Mouse (Mus musculus): ENCODE results near the gene Gm9944. TPM values are rescaled to one million over a fixed set of nuclear protein-coding genes. Genes with fewer than 3 reads are reported as not detected.

Gm9944 gene
- polyA plus RNA-seq, 1 experiment from 2014 or later: not detected

GRCm38 (mm10) chr4:144433216-144433615 is 19.9 kb downstream of the Gm9944 start:
- Histone ChIP-seq H3K4me2 (ENCODE audit: low read length) (no peak overlapping the region), H3K9ac (ENCODE audit: low read length) (no peak overlapping the region), H3K9me3 (replicated peaks; ENCODE audit: control insufficient read depth, low read length) (peaks cover 22% of the 10 kb centered on the region; the same call in 1 of the 2 replicates), H3K4me1 (ENCODE audit: control insufficient read depth, insufficient read depth, low read length) (no peaks in the 10 kb centered on the region), H3K27me3 (replicated peaks; ENCODE audit: control insufficient read depth, insufficient read depth, low read length) (no peaks in the 10 kb centered on the region), H3K36me3 (ENCODE audit: control insufficient read depth, insufficient read depth, low read length) (no peaks in the 10 kb centered on the region), H3K27ac (ENCODE audit: low read depth, low read length) (no peak overlapping the region), H3K4me3 (ENCODE audit: low read depth, low read length) (no peak overlapping the region)
- WGBS: 89% methylated on average over 5 of the region's 5 CpGs
- DNase-seq (ENCODE audit: low spot score) (no peak), ATAC-seq (no peak)

- Histone ChIP-seq H3K9ac (ENCODE audit: low read length) (no peak overlapping the region), H3K27ac (ENCODE audit: low read depth, low read length) (no peak overlapping the region), H3K4me3 (ENCODE audit: low read depth, low read length) (no peak overlapping the region), H3K4me2 (ENCODE audit: low read length) (no peak overlapping the region), H3K9me3 (replicated peaks; ENCODE audit: control insufficient read depth, low read length) (peaks cover 21% of the 10 kb centered on the region; the same call in 1 of the 2 replicates), H3K27me3 (replicated peaks; ENCODE audit: control insufficient read depth, insufficient read depth, low read length) (no peaks in the 10 kb centered on the region), H3K36me3 (ENCODE audit: control insufficient read depth, insufficient read depth, low read length) (no peaks in the 10 kb centered on the region), H3K4me1 (ENCODE audit: control insufficient read depth, insufficient read depth, low read length) (no peaks in the 10 kb centered on the region)
- no peak for ATAC-seq
- 77% methylated on average over 2 of the region's 2 CpGs for WGBS
- no peak for DNase-seq (ENCODE audit: low spot score)
These were observed 22.4 kb downstream of the Gm9944 start for GRCm38 (mm10) chr4:144430723-144431122.

- WGBS: 28% methylated on average over 3 of the region's 3 CpGs
- Histone ChIP-seq H3K36me3 (ENCODE audit: control insufficient read depth, insufficient read depth, low read length) (no peaks in the 10 kb centered on the region), H3K4me3 (ENCODE audit: low read depth, low read length) (no peak overlapping the region), H3K27ac (ENCODE audit: low read depth, low read length) (no peak overlapping the region), H3K9ac (ENCODE audit: low read length) (no peak overlapping the region), H3K4me1 (ENCODE audit: control insufficient read depth, insufficient read depth, low read length) (no peaks in the 10 kb centered on the region), H3K4me2 (ENCODE audit: low read length) (no peak overlapping the region), H3K9me3 (replicated peaks; ENCODE audit: control insufficient read depth, low read length) (peaks cover 24% of the 10 kb centered on the region; the same call in 1 of the 2 replicates), H3K27me3 (replicated peaks; ENCODE audit: control insufficient read depth, insufficient read depth, low read length) (no peaks in the 10 kb centered on the region)
- DNase-seq (ENCODE audit: low spot score) (no peak), ATAC-seq (no peak)
These were observed 24.2 kb downstream of the Gm9944 start for GRCm38 (mm10) chr4:144428868-144429267.

- Histone ChIP-seq H3K4me1 (ENCODE audit: control insufficient read depth, insufficient read depth, low read length) (no peaks in the 10 kb centered on the region), H3K36me3 (ENCODE audit: control insufficient read depth, insufficient read depth, low read length) (no peaks in the 10 kb centered on the region), H3K4me2 (ENCODE audit: low read length) (no peak overlapping the region), H3K9me3 (replicated peaks; ENCODE audit: control insufficient read depth, low read length) (peaks cover 19% of the 10 kb centered on the region; the same call in 1 of the 2 replicates), H3K9ac (ENCODE audit: low read length) (no peak overlapping the region), H3K27me3 (replicated peaks; ENCODE audit: control insufficient read depth, insufficient read depth, low read length) (no peaks in the 10 kb centered on the region), H3K27ac (ENCODE audit: low read depth, low read length) (no peak overlapping the region), H3K4me3 (ENCODE audit: low read depth, low read length) (no peak overlapping the region)
- no peak for ATAC-seq
- DNase-seq (ENCODE audit: low spot score): no peak
- WGBS: 75% methylated on average over 5 of the region's 5 CpGs
These were observed 28.5 kb downstream of the Gm9944 start for GRCm38 (mm10) chr4:144424590-144424989.

GRCm38 (mm10) chr4:144420644-144421043 is 32.5 kb downstream of the Gm9944 start:
- Histone ChIP-seq H3K27ac (ENCODE audit: low read depth, low read length) (no peak overlapping the region), H3K27me3 (replicated peaks; ENCODE audit: control insufficient read depth, insufficient read depth, low read length) (no peaks in the 10 kb centered on the region), H3K9me3 (replicated peaks; ENCODE audit: control insufficient read depth, low read length) (peaks cover 22% of the 10 kb centered on the region), H3K4me1 (ENCODE audit: control insufficient read depth, insufficient read depth, low read length) (no peaks in the 10 kb centered on the region), H3K4me3 (ENCODE audit: low read depth, low read length) (no peak overlapping the region), H3K36me3 (ENCODE audit: control insufficient read depth, insufficient read depth, low read length) (no peaks in the 10 kb centered on the region), H3K9ac (ENCODE audit: low read length) (no peak overlapping the region), H3K4me2 (ENCODE audit: low read length) (no peak overlapping the region)
- ATAC-seq: no peak
- no peak for DNase-seq (ENCODE audit: low spot score)

- Histone ChIP-seq H3K4me2 (ENCODE audit: low read length) (no peak within 1 kb of the TSS), H3K27ac (ENCODE audit: low read depth, low read length) (no peak within 1 kb of the TSS), H3K4me1 (ENCODE audit: control insufficient read depth, insufficient read depth, low read length) (no peaks in the 10 kb centered on the region), H3K9ac (ENCODE audit: low read length) (no peak within 1 kb of the TSS), H3K27me3 (replicated peaks; ENCODE audit: control insufficient read depth, insufficient read depth, low read length) (no peaks in the 10 kb centered on the region), H3K4me3 (ENCODE audit: low read depth, low read length) (no peak within 1 kb of the TSS), H3K36me3 (ENCODE audit: control insufficient read depth, insufficient read depth, low read length) (no peaks in the 10 kb centered on the region), H3K9me3 (replicated peaks; ENCODE audit: control insufficient read depth, low read length) (peaks cover 17% of the 10 kb centered on the region)
- ATAC-seq (no peak), DNase-seq (ENCODE audit: low spot score) (no peak)
- WGBS: 86% methylated on average over 9 of the region's 9 CpGs
These were observed 44.8 kb downstream of the Gm9944 start, which contains the start of gene Pramef12 for GRCm38 (mm10) chr4:144408290-144408689. Gene Pramef12 (minus strand): TSS chr4:144408464.

GRCm38 (mm10) chr4:144406261-144406660 is 46.9 kb downstream of the Gm9944 start:
- DNase-seq (ENCODE audit: low spot score): no peak
- H3K9me3 ChIP-seq (replicated peaks; ENCODE audit: control insufficient read depth, low read length): peaks cover 20% of the 10 kb centered on the region
- no peak overlapping the region for H3K27ac ChIP-seq (ENCODE audit: low read depth, low read length)
- no peaks in the 10 kb centered on the region for H3K27me3 ChIP-seq (replicated peaks; ENCODE audit: control insufficient read depth, insufficient read depth, low read length)
- WGBS: 55% methylated on average over 3 of the region's 3 CpGs
- H3K4me3 ChIP-seq (ENCODE audit: low read depth, low read length): no peak overlapping the region
- H3K36me3 ChIP-seq (ENCODE audit: control insufficient read depth, insufficient read depth, low read length): no peaks in the 10 kb centered on the region
- H3K9ac ChIP-seq (ENCODE audit: low read length): no peak overlapping the region
- no peaks in the 10 kb centered on the region for H3K4me1 ChIP-seq (ENCODE audit: control insufficient read depth, insufficient read depth, low read length)
- H3K4me2 ChIP-seq (ENCODE audit: low read length): no peak overlapping the region
- ATAC-seq: no peak

GRCm38 (mm10) chr4:144404456-144405086 is 48.5 kb downstream of the Gm9944 start:
- Histone ChIP-seq H3K9ac (ENCODE audit: low read length) (no peak overlapping the region), H3K9me3 (replicated peaks; ENCODE audit: control insufficient read depth, low read length) (peaks cover 16% of the 10 kb centered on the region), H3K27me3 (replicated peaks; ENCODE audit: control insufficient read depth, insufficient read depth, low read length) (no peaks in the 10 kb centered on the region), H3K4me2 (ENCODE audit: low read length) (no peak overlapping the region), H3K4me3 (ENCODE audit: low read depth, low read length) (no peak overlapping the region), H3K4me1 (ENCODE audit: control insufficient read depth, insufficient read depth, low read length) (no peaks in the 10 kb centered on the region), H3K27ac (ENCODE audit: low read depth, low read length) (no peak overlapping the region), H3K36me3 (ENCODE audit: control insufficient read depth, insufficient read depth, low read length) (no peaks in the 10 kb centered on the region)
- ATAC-seq (no peak), DNase-seq (ENCODE audit: low spot score) (no peak)
- WGBS: 6% methylated on average over 15 of the region's 17 CpGs

Measured in forebrain, embryonic 14.5 days (tissue).